Mouse (Mus musculus) limb, embryonic 11.5 days (tissue): ENCODE measurements at regions not wholly inside any gene's neighbourhood (a gene's known extent, or its start where the extent isn't known, plus 50 kb on each side); places are given as distances from the start of the nearest gene placed in this dataset.
"Not testable (repeated sequence)": the region's sequence is repeated elsewhere in the genome, so short reads cannot be mapped to it uniquely, and the experiment has no call there.

Experiments used
- ATAC-seq: fragments of 200-750 bp; cut with Nextera tagmentation; 2 replicates; pipeline ENCODE4 v1.8.0; 2017; ENCODE audit warnings: low read depth; ENCODE audit not compliant: insufficient number of reproducible peaks, low FRiP score, low TSS enrichment
- DNase-seq: peaks from one replicate; pipeline ENCODE4 v3.0.0-alpha.2; 2015; ENCODE audit warnings: low spot score
- H3K27ac ChIP-seq: fragments of 300-500 bp; sonication (generic); replicated peaks from 2 replicates; pipeline ENCODE4 v1.5.1; 2014; ENCODE audit warnings: low read depth, mild to moderate bottlenecking, low read length
- H3K27me3 ChIP-seq: fragments of 300-500 bp; sonication (generic); 2 replicates; pipeline ENCODE4 v1.6.1; 2014; ENCODE audit warnings: mild to moderate bottlenecking, low read length, mixed read lengths; ENCODE audit not compliant: control insufficient read depth, insufficient read depth
- H3K36me3 ChIP-seq: fragments of 300-500 bp; sonication (generic); 2 replicates; pipeline ENCODE4 v1.6.1; 2014; ENCODE audit warnings: mild to moderate bottlenecking, low read length, moderate library complexity, mixed read lengths; ENCODE audit not compliant: control insufficient read depth, insufficient read depth
- H3K4me1 ChIP-seq: fragments of 300-500 bp; sonication (generic); 2 replicates; pipeline ENCODE4 v1.6.1; 2014; ENCODE audit warnings: low read length, mixed read lengths; ENCODE audit not compliant: control insufficient read depth, insufficient read depth
- H3K4me2 ChIP-seq: fragments of 300-500 bp; sonication (generic); 2 replicates; pipeline ENCODE4 v1.6.1; 2014; ENCODE audit warnings: low read depth, mild to moderate bottlenecking, moderate library complexity; ENCODE audit not compliant: severe bottlenecking
- H3K4me3 ChIP-seq: fragments of 300-500 bp; sonication (generic); 2 replicates; pipeline ENCODE4 v1.5.1; 2014; ENCODE audit warnings: low read depth, low read length
- H3K9ac ChIP-seq: fragments of 300-500 bp; sonication (generic); 2 replicates; pipeline ENCODE4 v1.6.1; 2014; ENCODE audit warnings: mild to moderate bottlenecking, low read length
- H3K9me3 ChIP-seq: fragments of 300-500 bp; sonication (generic); 2 replicates; pipeline ENCODE4 v1.6.1; 2016; ENCODE audit warnings: low read length; ENCODE audit not compliant: control insufficient read depth
- WGBS: fragments of 180-500 bp; shearing (Covaris S2); extraction: QIAGEN DNeasy Blood & Tissue Kit; methylation state at CpG from one replicate; pipeline ENCODE4 v1.1.7; 2014; 5-methylcytosine and 5-hydroxymethylcytosine counted together

DNA sequence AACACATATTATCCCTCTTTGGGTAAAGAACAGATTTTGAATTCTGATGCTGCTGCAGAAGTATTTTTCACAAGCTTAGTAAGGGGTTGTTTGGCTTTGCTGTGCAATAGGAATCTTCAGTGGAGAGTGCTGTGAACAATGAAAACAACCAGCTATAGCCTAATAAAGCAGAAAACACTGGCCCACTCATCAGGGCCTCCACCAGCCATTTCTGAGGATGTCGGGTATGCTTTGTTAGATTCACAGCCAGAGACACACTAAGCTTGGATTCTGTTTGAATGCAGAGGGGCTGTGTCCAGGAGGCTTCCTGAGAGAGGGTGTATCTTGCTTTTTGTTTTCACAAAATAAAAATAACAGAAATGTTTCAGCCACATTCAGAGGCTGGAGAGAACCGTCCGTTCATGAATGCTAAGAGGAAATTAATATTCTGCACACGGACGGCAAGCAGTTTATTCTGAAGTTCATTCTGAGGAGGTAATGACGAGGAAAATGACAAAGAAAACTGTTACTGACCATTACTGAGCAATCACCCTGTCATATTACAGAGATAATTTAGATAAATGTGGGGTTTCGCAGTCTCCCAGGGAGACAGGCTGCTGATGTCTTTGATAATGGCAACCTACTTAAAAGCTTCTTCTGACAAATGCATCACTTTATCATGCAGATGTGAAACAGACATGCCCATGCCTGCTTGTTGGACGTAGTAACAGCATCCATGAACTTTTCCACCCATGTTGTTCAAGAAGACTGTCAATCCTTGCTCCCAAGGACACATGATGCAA is 198.1 kb upstream of the Myo3a start:
- H3K36me3 ChIP-seq = no peaks in the 10 kb centered on the region
- 65% methylated on average over 8 of the region's 8 CpGs for WGBS
- ATAC-seq = no peak
- no peak for DNase-seq
- H3K27ac ChIP-seq = no peak overlapping the region
- H3K4me1 ChIP-seq = no peaks in the 10 kb centered on the region
- no peak overlapping the region for H3K4me3 ChIP-seq
- H3K9ac ChIP-seq = no peak overlapping the region
- no peaks in the 10 kb centered on the region for H3K27me3 ChIP-seq
- no peak overlapping the region for H3K4me2 ChIP-seq
- no peaks in the 10 kb centered on the region for H3K9me3 ChIP-seq

DNA sequence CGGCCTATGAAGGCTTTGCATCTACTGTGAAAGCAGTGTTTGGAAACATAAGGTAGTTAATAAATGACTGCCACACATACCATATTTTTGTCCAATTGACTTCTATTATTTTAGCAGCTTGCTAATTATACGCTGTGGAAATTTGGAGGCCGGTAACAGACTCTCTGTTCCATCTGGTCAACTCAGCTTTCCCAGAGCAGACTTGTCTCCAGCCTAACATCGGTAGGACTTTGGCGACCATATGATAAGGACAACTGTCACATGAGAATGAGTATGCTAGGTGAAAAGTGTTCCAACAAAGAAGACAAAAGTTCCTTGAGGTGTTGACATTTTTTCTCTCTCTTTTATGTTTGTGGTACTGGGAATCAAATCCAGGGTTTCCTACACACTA is 197.5 kb upstream of the Myo3a start:
- Histone ChIP-seq H3K9ac (no peak overlapping the region), H3K4me3 (no peak overlapping the region), H3K4me1 (no peaks in the 10 kb centered on the region), H3K4me2 (no peak overlapping the region), H3K27me3 (no peaks in the 10 kb centered on the region), H3K27ac (no peak overlapping the region), H3K9me3 (no peaks in the 10 kb centered on the region), H3K36me3 (no peaks in the 10 kb centered on the region)
- DNase-seq (no peak), ATAC-seq (no peak)
- 89% methylated on average over 5 of the region's 5 CpGs for WGBS

- ATAC-seq (no peak), DNase-seq (no peak)
- no peak overlapping the region for H3K9ac ChIP-seq
- H3K4me1 ChIP-seq = no peaks in the 10 kb centered on the region
- H3K4me3 ChIP-seq = no peak overlapping the region
- H3K27me3 ChIP-seq = no peaks in the 10 kb centered on the region
- H3K27ac ChIP-seq = no peak overlapping the region
- H3K9me3 ChIP-seq = no peaks in the 10 kb centered on the region
- H3K4me2 ChIP-seq = no peak overlapping the region
- H3K36me3 ChIP-seq = no peaks in the 10 kb centered on the region
- WGBS = 85% methylated on average over 2 of the region's 2 CpGs
Measured at GRCm38 (mm10) chr2:22036841-22037240, 190.5 kb upstream of the Myo3a start.

GRCm38 (mm10) chr2:22038780-22039179 is 188.5 kb upstream of the Myo3a start:
- H3K4me2 ChIP-seq = no peak overlapping the region
- DNase-seq (no peak), ATAC-seq (no peak)
- no peak overlapping the region for H3K9ac ChIP-seq
- no peaks in the 10 kb centered on the region for H3K36me3 ChIP-seq
- H3K4me1 ChIP-seq = no peaks in the 10 kb centered on the region
- no peaks in the 10 kb centered on the region for H3K9me3 ChIP-seq
- H3K27me3 ChIP-seq = no peaks in the 10 kb centered on the region
- WGBS = 26% methylated on average over 2 of the region's 2 CpGs
- no peak overlapping the region for H3K27ac ChIP-seq
- no peak overlapping the region for H3K4me3 ChIP-seq

- not testable (repeated sequence) for H3K9ac ChIP-seq, H3K4me3 ChIP-seq, H3K27me3 ChIP-seq, H3K4me1 ChIP-seq, DNase-seq, H3K9me3 ChIP-seq, H3K27ac ChIP-seq, ATAC-seq, H3K36me3 ChIP-seq, H3K4me2 ChIP-seq
- WGBS = 74% methylated on average over 6 of the region's 6 CpGs
Measured at GRCm38 (mm10) chr2:22043937-22044336, 183.4 kb upstream of the Myo3a start.

DNA sequence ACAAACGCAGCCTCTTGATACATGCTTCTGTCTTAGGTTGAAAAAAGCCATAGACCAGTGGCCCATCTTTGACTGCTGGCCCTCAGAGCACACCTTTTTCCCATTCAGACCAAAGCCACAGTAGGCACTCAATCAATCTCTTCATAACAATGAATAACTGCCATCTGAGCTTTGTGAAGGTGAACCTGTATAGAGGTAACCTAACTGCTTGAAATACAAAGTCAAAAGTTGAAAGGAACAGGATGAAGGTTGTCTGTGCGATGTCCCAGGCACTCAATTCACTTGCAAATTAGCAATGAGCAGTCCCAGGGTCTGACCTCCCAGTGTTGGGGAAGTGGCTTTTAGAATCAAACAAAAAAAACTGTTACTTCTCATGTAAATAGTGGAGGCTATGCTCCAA is 182.4 kb upstream of the Myo3a start:
- no peaks in the 10 kb centered on the region for H3K9me3 ChIP-seq
- H3K4me2 ChIP-seq = no peak overlapping the region
- H3K36me3 ChIP-seq = no peaks in the 10 kb centered on the region
- DNase-seq (no peak), ATAC-seq (no peak)
- no peak overlapping the region for H3K9ac ChIP-seq
- no peak overlapping the region for H3K4me3 ChIP-seq
- 71% methylated on average over 2 of the region's 2 CpGs for WGBS
- no peaks in the 10 kb centered on the region for H3K4me1 ChIP-seq
- H3K27ac ChIP-seq = no peak overlapping the region
- H3K27me3 ChIP-seq = no peaks in the 10 kb centered on the region

DNA sequence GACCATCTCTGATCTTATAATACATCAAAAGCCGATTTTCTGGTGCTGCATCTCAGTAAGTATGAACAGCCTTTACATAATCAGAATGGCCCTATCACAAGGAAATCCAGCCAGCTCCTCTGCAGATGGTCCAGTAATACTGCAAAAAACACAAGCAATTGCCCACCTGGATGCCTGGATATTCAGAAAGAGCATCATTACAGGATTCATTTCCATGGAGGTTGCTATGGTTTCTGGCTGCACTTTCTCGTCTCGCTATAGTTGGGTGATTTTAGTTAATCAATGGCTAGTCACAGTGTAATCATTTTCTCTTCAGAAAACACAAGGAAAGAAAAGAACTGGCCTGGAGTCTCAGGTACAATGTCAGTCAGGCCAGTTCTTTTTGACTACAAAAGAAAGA is 179.8 kb upstream of the Myo3a start:
- Histone ChIP-seq H3K4me3 (no peak overlapping the region), H3K9me3 (no peaks in the 10 kb centered on the region), H3K36me3 (no peaks in the 10 kb centered on the region), H3K27me3 (no peaks in the 10 kb centered on the region), H3K4me2 (no peak overlapping the region), H3K4me1 (no peaks in the 10 kb centered on the region), H3K27ac (no peak overlapping the region), H3K9ac (no peak overlapping the region)
- 94% methylated on average over 3 of the region's 3 CpGs for WGBS
- DNase-seq = no peak
- ATAC-seq = no peak

GRCm38 (mm10) chr2:22066535-22066934 is 160.8 kb upstream of the Myo3a start:
- Histone ChIP-seq H3K4me3 (no peak overlapping the region), H3K27ac (no peak overlapping the region), H3K4me1 (no peaks in the 10 kb centered on the region), H3K9me3 (no peaks in the 10 kb centered on the region), H3K9ac (no peak overlapping the region), H3K4me2 (no peak overlapping the region), H3K36me3 (no peaks in the 10 kb centered on the region), H3K27me3 (no peaks in the 10 kb centered on the region)
- ATAC-seq = no peak
- DNase-seq = no peak
- WGBS = 89% methylated on average over 5 of the region's 5 CpGs

GRCm38 (mm10) chr2:22096848-22097247 is 130.5 kb upstream of the Myo3a start:
- no peaks in the 10 kb centered on the region for H3K36me3 ChIP-seq
- H3K4me2 ChIP-seq = no peak overlapping the region
- WGBS = 93% methylated on average over 2 of the region's 2 CpGs
- H3K9ac ChIP-seq = no peak overlapping the region
- DNase-seq (no peak), ATAC-seq (no peak)
- H3K27ac ChIP-seq = no peak overlapping the region
- H3K4me1 ChIP-seq = no peaks in the 10 kb centered on the region
- no peak overlapping the region for H3K4me3 ChIP-seq
- no peaks in the 10 kb centered on the region for H3K27me3 ChIP-seq
- no peaks in the 10 kb centered on the region for H3K9me3 ChIP-seq
